ENCODE assay signal across 36 mouse cellular contexts in the genomic region with DNA sequence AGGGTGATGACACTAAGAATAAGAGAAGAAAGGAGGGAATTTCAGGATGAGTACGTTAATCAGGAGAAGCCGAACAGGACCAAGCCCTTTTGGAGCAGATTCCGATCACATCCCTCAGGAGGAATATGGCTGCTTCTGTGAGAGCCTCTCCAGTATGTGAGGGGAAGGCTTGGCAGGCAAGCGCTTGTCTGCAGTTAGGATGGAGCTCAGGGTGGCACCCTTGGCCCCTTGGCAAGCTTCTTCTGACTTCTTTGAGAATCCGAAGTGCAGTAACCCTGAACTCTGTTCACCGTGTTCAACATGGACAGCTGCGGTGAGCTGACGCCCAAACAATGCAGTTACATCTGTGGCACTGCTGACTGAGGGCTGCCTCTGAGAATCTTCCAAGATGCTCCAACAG. TPM values are rescaled to one million over a fixed set of nuclear protein-coding genes. Genes with fewer than 3 reads are reported as not detected.
"Had no signal": no experiment of that assay in that cellular context is flagged by ENCODE, and none has a peak within 500 bp of the region (broad histone marks: within the 10 kb centered on the region; RNA-seq: fewer than 3 reads in every experiment).

No protein-coding gene starts in this region.

- H3K27me3 ChIP-seq: heart, embryonic 12.5 days; heart, embryonic 13.5 days; heart, embryonic 15.5 days; hindbrain, embryonic 12.5 days; hindbrain, embryonic 13.5 days; hindbrain, embryonic 15.5 days; intestine, embryonic 15.5 days; kidney, embryonic 15.5 days had no signal

- H3K4me3 ChIP-seq: heart, embryonic 10.5 days; heart, embryonic 12.5 days; heart, embryonic 13.5 days; heart, embryonic 15.5 days; hindbrain, embryonic 10.5 days; hindbrain, embryonic 12.5 days; hindbrain, embryonic 13.5 days; hindbrain, embryonic 15.5 days; intestine, embryonic 15.5 days; kidney, embryonic 15.5 days; layer of hippocampus, adult 2 months had no signal

- H3K4me1 ChIP-seq: heart, embryonic 10.5 days; heart, embryonic 12.5 days; heart, embryonic 13.5 days; heart, embryonic 15.5 days; hindbrain, embryonic 10.5 days; hindbrain, embryonic 12.5 days; hindbrain, embryonic 15.5 days; intestine, embryonic 15.5 days; kidney, embryonic 15.5 days had no signal

- DNase-seq: heart, postnatal 10 days; heart, postnatal 14 days; heart, postnatal 36 days; heart, postnatal 4 days; kidney, adult 11 months; kidney, adult 18-20 months; kidney, adult 2 months; kidney, adult 8-10 months; kidney, adult 9 months; kidney, postnatal 10 days; kidney, postnatal 14 days; kidney, postnatal 25 days; kidney, postnatal 36 days; kidney, postnatal 4 days; layer of hippocampus, adult 9-11 months; layer of hippocampus, postnatal 36 days had no signal

- H3K9me3 ChIP-seq: heart, embryonic 10.5 days; heart, embryonic 12.5 days; heart, embryonic 13.5 days; heart, embryonic 15.5 days; hindbrain, embryonic 10.5 days; hindbrain, embryonic 12.5 days; hindbrain, embryonic 13.5 days; hindbrain, embryonic 15.5 days; intestine, embryonic 15.5 days; kidney, embryonic 15.5 days had no signal

- H3K4me2 ChIP-seq: heart, embryonic 11.5 days; heart, embryonic 12.5 days; heart, embryonic 13.5 days; heart, embryonic 15.5 days; hindbrain, embryonic 12.5 days; hindbrain, embryonic 13.5 days; hindbrain, embryonic 14.5 days; hindbrain, embryonic 15.5 days; intestine, embryonic 15.5 days; kidney, embryonic 15.5 days had no signal

- H3K27ac ChIP-seq: heart, embryonic 10.5 days; heart, embryonic 13.5 days; heart, embryonic 15.5 days; hindbrain, embryonic 10.5 days; hindbrain, embryonic 12.5 days; hindbrain, embryonic 13.5 days; hindbrain, embryonic 14.5 days; hindbrain, embryonic 15.5 days; hindbrain, postnatal 0 days; intestine, embryonic 15.5 days; kidney, embryonic 15.5 days; kidney, postnatal 0 days; layer of hippocampus, adult 2 months had no signal

- H3K9ac ChIP-seq: heart, embryonic 12.5 days; heart, embryonic 13.5 days; heart, embryonic 15.5 days; hindbrain, embryonic 12.5 days; hindbrain, embryonic 13.5 days; hindbrain, embryonic 14.5 days; hindbrain, embryonic 15.5 days; intestine, embryonic 15.5 days; kidney, embryonic 15.5 days had no signal

- ATAC-seq: hindbrain, embryonic 16.5 days; hindbrain, postnatal 0 days; inflammation-experienced regulatory T-cells, adult 6 months; intestine, embryonic 15.5 days; intestine, embryonic 16.5 days; intestine, postnatal 0 days had no signal

RNA-seq across cellular contexts. Expression of a gene that starts 26.0 kb away (rescaled TPM):
- total RNA-seq: hematopoietic stem cell, adult 5-6 weeks had no signal
- polyA plus RNA-seq: inflammation-experienced regulatory T-cells, adult 6 months had no signal
